Mouse (Mus musculus): Measurements from ENCODE around the gene Slc11a2.

- TF ChIP-seq POLR2A (IDR thresholded peaks at IDR 0.05; ENCODE audit: borderline replicate concordance, low read depth, low read length) (no peak), CTCF (IDR thresholded peaks at IDR 0.05; ENCODE audit: low read depth, low read length) (no peak)
Measured at GRCm38 (mm10) chr15:100351501-100352060, 73.3 kb downstream of the Slc11a2 start.

Data from bone marrow macrophage, adult 2 months (primary cell).